Mouse (Mus musculus) neural tube, embryonic 14.5 days (tissue): ENCODE measurements around the gene Raver2. TPM values are rescaled to one million over a fixed set of nuclear protein-coding genes. Genes with fewer than 3 reads are reported as not detected.

ENCODE experiments used
- ATAC-seq: fragments of 200-750 bp; cut with Nextera tagmentation; 2 replicates; pipeline ENCODE4 v1.8.0; 2017; ENCODE audit warnings: low read depth, mild to moderate bottlenecking, moderate TSS enrichment, moderate library complexity
- H3K27ac ChIP-seq: fragments of 300-500 bp; sonication (generic); 2 replicates; pipeline ENCODE4 v1.5.1; 2014; ENCODE audit warnings: low read depth, mild to moderate bottlenecking, control low read depth, low read length, moderate library complexity, mixed read lengths
- H3K27me3 ChIP-seq: fragments of 300-500 bp; sonication (generic); 2 replicates; pipeline ENCODE4 v1.6.1; 2014; ENCODE audit warnings: low read length; ENCODE audit not compliant: control insufficient read depth, insufficient read depth
- H3K36me3 ChIP-seq: fragments of 300-500 bp; sonication (generic); 2 replicates; pipeline ENCODE4 v1.6.1; 2014; ENCODE audit warnings: low read length, mixed read lengths; ENCODE audit not compliant: control insufficient read depth, insufficient read depth
- H3K4me1 ChIP-seq: fragments of 300-500 bp; sonication (generic); 2 replicates; pipeline ENCODE4 v1.6.1; 2014; ENCODE audit warnings: low read length; ENCODE audit not compliant: control insufficient read depth, insufficient read depth
- H3K4me2 ChIP-seq: fragments of 300-500 bp; sonication (generic); 2 replicates; pipeline ENCODE4 v1.6.1; 2014; ENCODE audit warnings: mild to moderate bottlenecking, low read depth, low read length, control low read depth
- H3K4me3 ChIP-seq: fragments of 300-500 bp; sonication (generic); 2 replicates; pipeline ENCODE4 v1.5.1; 2014; ENCODE audit warnings: low read depth, low read length, control low read depth, mixed read lengths
- H3K9ac ChIP-seq: fragments of 300-500 bp; sonication (generic); replicated peaks from 2 replicates; pipeline ENCODE4 v1.6.1; 2014; ENCODE audit warnings: low read depth, mild to moderate bottlenecking, control low read depth, low read length, mixed read lengths
- H3K9me3 ChIP-seq: fragments of 300-500 bp; sonication (generic); 2 replicates; pipeline ENCODE4 v1.6.1; 2016; ENCODE audit warnings: low read length; ENCODE audit not compliant: control insufficient read depth
- WGBS: fragments of 180-500 bp; shearing (Covaris S2); extraction: QIAGEN DNeasy Blood & Tissue Kit; methylation state at CpG from one replicate; pipeline ENCODE4 v1.1.7; 2014; 5-methylcytosine and 5-hydroxymethylcytosine counted together
- polyA plus RNA-seq: library from polyadenylated mRNA; unstranded; fragments of >200 nt; fragmentation: Nextera tagmentation; extraction: Ambion mirVana; gene quantifications from 2 replicates; pipeline ENCODE4 v1.2.1, GENCODE M21; 2014

The Raver2 gene
- polyA plus RNA-seq, 1 experiment from 2014 or later = 7.1 TPM

DNA sequence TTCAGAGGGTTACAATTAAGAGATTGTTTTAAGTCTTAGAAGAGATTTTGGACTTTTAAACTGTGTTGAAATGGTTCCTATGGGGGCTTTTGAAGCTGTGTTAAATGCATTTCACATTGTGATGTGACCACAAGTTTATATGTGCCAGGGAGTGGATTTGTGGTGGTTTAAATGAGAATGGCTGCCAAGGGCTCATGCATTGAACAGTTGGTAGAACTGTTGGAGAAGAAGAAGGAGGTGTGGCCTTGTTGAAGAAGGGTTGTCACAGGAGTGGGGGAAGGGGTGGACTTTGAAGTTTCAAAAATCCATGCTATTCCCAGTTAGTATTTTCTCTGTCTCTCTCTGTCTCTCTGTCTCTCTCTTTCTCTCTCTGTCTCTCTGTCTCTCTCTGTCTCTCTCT, 24.6 kb upstream of the Raver2 start:
- no peak overlapping the region for H3K9ac ChIP-seq
- H3K4me1 ChIP-seq = no peaks in the 10 kb centered on the region
- no peaks in the 10 kb centered on the region for H3K9me3 ChIP-seq
- H3K36me3 ChIP-seq = no peaks in the 10 kb centered on the region
- ATAC-seq = no peak
- no peaks in the 10 kb centered on the region for H3K27me3 ChIP-seq
- no peak overlapping the region for H3K4me3 ChIP-seq
- H3K27ac ChIP-seq = no peak overlapping the region
- no peak overlapping the region for H3K4me2 ChIP-seq

DNA sequence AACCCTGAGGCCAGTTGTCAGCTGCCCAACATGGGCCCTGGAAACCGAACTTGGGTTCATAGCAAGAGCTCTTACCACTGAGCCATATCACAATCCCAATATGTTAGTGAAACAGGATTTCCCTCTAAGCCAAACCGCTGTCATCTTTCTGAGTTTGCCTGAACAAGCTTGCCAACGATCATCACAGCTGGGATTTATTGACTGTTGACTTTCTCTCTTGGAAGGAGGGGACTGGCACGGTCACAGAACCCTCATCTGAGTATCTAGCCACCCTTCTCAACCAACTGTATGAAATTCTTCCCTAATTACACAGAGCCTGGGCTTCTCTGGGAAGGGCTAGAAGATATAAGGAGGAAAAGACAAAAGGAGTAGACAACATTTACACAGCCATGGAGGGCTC, 22.2 kb upstream of the Raver2 start:
- no peak overlapping the region for H3K9ac ChIP-seq
- no peaks in the 10 kb centered on the region for H3K4me1 ChIP-seq
- 84% methylated on average over 4 of the region's 4 CpGs for WGBS
- H3K4me3 ChIP-seq = no peak overlapping the region
- H3K9me3 ChIP-seq = no peaks in the 10 kb centered on the region
- H3K27ac ChIP-seq = no peak overlapping the region
- H3K36me3 ChIP-seq = no peaks in the 10 kb centered on the region
- no peak overlapping the region for H3K4me2 ChIP-seq
- ATAC-seq = no peak
- H3K27me3 ChIP-seq = no peaks in the 10 kb centered on the region

- H3K27ac ChIP-seq = no peak overlapping the region
- no peak overlapping the region for H3K4me2 ChIP-seq
- no peak for ATAC-seq
- H3K36me3 ChIP-seq = no peaks in the 10 kb centered on the region
- no peak overlapping the region for H3K4me3 ChIP-seq
- WGBS = 67% methylated on average over 2 of the region's 2 CpGs
- no peak overlapping the region for H3K9ac ChIP-seq
- no peaks in the 10 kb centered on the region for H3K27me3 ChIP-seq
- H3K4me1 ChIP-seq = no peaks in the 10 kb centered on the region
- H3K9me3 ChIP-seq = no peaks in the 10 kb centered on the region
Observed at GRCm38 (mm10) chr4:101062146-101062545, 6.6 kb upstream of the Raver2 start.

DNA sequence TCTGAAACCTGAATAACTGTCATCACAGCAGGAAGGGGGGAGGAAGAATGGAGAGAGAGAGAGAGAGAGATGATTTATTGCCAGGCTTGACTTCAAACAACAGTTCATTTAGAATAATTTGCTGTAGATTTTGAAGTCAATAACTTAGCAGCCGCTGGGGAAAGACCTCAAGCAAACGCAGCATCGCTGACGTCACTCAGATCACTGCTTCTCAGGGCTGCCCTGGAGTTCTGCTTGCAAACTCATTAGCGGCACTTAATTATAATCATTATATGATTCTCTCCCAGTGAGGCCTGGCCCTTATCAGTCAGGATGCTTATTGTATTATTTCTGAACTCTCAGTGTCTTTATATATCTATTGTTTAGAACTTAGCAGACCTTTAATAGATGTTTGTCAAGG, 2.4 kb upstream of the Raver2 start:
- Histone ChIP-seq H3K9ac (no peak overlapping the region), H3K27ac (no peak overlapping the region), H3K4me3 (no peak overlapping the region), H3K27me3 (peaks cover 3% of the 10 kb centered on the region; the same call in 1 of the 2 replicates), H3K4me2 (no peak overlapping the region), H3K4me1 (no peaks in the 10 kb centered on the region; the same call in 1 of the 2 replicates), H3K36me3 (no peaks in the 10 kb centered on the region), H3K9me3 (no peaks in the 10 kb centered on the region)
- ATAC-seq = no peak
- 43% methylated on average over 5 of the region's 5 CpGs for WGBS

GRCm38 (mm10) chr4:101069154-101069971, 580 bp downstream of the Raver2 start:
- ATAC-seq = peak; percentile 72
- Histone ChIP-seq H3K36me3 (no peaks in the 10 kb centered on the region), H3K9me3 (no peaks in the 10 kb centered on the region), H3K4me2 (peak overlapping the region; percentile 95), H3K27ac (no peak overlapping the region; the same call in 1 of the 2 replicates), H3K4me1 (no peaks in the 10 kb centered on the region; the same call in 1 of the 2 replicates), H3K27me3 (peaks cover 3% of the 10 kb centered on the region; the same call in 1 of the 2 replicates), H3K4me3 (peak overlapping the region; percentile 75), H3K9ac (peak overlapping the region; percentile 72)
- WGBS = under 1% methylated on average over 55 of the region's 55 CpGs

DNA sequence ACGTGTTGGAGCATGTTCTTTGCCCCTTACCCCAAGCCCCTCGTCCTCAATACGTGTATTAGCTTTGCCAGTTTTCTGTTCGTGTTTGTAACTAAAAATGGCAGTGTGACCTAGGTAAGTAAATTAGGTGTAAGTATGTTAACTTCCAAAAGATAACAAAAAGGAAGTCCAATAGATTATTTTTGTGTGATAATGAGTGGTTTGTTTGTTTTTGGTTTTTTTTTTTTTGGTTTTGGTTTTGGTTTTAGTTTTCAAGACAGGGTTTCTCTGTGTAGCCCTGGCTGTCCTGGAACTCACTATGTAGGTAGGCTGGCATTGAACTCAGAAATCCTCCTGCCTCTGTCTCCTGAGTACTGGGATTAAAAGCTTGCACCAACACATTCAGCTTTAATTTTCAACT, 2.8 kb downstream of the Raver2 start:
- no peaks in the 10 kb centered on the region for H3K9me3 ChIP-seq
- no peak for ATAC-seq
- 88% methylated on average over 4 of the region's 4 CpGs for WGBS
- no peaks in the 10 kb centered on the region; the same call in 1 of the 2 replicates for H3K4me1 ChIP-seq
- H3K4me3 ChIP-seq = no peak overlapping the region
- H3K27me3 ChIP-seq = peaks cover 3% of the 10 kb centered on the region; the same call in 1 of the 2 replicates
- no peak overlapping the region for H3K9ac ChIP-seq
- no peak overlapping the region for H3K27ac ChIP-seq
- H3K36me3 ChIP-seq = no peaks in the 10 kb centered on the region
- no peak overlapping the region for H3K4me2 ChIP-seq

DNA sequence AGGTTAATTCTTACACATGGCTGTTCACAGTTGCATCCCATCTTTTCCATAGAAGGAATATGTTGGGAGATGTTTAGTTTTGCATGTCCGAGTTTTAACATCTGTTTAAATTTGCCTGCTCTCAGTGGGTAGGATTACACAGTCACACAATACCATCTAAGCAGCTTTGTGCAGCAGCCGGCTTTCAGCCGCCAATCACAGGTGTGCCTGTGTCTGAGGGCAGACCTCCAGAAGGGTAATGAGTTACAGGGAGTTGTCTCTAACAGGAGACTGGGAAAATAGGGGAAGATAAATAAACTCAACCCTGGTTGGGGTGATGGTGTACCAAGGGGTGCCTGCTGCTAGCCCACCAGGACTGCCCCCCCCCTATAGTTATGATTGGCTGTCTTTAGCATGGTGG, 7.6 kb downstream of the Raver2 start:
- H3K4me1 ChIP-seq = no peaks in the 10 kb centered on the region
- no peak for ATAC-seq
- WGBS = 80% methylated on average over 3 of the region's 3 CpGs
- H3K4me2 ChIP-seq = no peak overlapping the region
- H3K27me3 ChIP-seq = no peaks in the 10 kb centered on the region
- H3K4me3 ChIP-seq = no peak overlapping the region
- H3K9me3 ChIP-seq = no peaks in the 10 kb centered on the region
- no peak overlapping the region for H3K9ac ChIP-seq
- no peaks in the 10 kb centered on the region for H3K36me3 ChIP-seq
- no peak overlapping the region for H3K27ac ChIP-seq

DNA sequence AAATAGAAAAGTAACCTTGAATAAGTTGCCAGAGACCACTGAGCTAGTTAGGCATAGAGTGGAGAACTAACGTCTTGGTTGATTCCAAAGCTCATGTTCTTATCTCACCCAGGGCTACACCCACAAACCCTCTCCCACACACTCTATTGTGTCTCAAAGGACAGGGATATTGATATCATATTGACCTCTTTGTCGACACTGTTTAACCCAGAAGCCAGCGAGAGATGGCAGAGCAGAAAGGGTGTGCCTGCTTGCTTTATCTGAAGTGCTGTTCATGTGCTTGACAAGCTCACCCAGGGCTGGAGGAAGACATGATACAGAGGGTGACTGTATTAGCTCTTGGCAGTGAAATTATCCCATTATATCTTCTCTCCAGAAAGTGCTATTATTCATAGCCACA, 11.2 kb downstream of the Raver2 start:
- Histone ChIP-seq H3K9ac (no peak overlapping the region), H3K27me3 (no peaks in the 10 kb centered on the region), H3K4me1 (peaks cover 4% of the 10 kb centered on the region; the same call in 1 of the 2 replicates), H3K27ac (no peak overlapping the region), H3K4me3 (no peak overlapping the region), H3K9me3 (no peaks in the 10 kb centered on the region), H3K4me2 (no peak overlapping the region), H3K36me3 (no peaks in the 10 kb centered on the region)
- WGBS = 83% methylated on average over 3 of the region's 3 CpGs
- ATAC-seq = no peak

DNA sequence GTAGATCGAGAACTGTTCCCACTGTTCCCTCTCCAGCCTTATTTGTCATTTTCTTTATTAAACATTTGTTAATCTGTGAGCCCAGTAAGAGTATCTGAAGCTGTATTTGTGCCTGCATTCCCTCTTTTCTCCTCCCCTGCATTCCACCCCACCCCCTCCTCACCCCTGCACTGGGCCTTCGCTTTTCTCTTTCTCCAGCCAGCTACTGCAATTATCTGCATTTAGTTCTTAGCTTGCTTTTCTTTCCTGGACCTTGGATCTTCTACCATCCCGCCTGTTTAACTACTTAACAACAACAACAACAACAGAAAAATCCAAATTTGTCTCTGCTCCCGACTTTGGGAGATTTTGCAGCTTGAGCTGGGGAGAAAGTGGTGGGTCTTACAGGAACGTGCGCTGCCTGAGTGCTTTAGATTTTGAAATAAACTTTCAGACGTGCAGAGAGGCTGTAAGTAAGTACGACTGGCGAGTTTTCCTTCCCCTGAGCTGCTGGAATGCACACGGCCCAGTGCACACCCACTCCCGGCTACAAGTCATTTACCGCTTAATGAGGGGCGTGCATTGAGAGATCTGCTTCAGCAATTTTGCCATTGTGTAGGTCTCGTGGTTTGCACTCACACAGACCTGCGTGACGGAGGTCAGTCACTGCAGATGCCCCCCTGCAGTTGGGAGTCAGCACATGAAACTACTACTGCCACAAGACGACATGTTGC, 13.5 kb downstream of the Raver2 start:
- H3K4me2 ChIP-seq = no peak overlapping the region
- H3K27ac ChIP-seq = 0 out of 2 replicates have a peak overlapping the region, but pooled peaks have one; percentile 3
- WGBS = 15% methylated on average over 17 of the region's 17 CpGs

More for the DNA sequence above, 13.5 kb downstream of the Raver2 start:
- Histone ChIP-seq H3K27me3 (no peaks in the 10 kb centered on the region), H3K9me3 (no peaks in the 10 kb centered on the region), H3K4me3 (no peak overlapping the region), H3K36me3 (no peaks in the 10 kb centered on the region), H3K9ac (no peak overlapping the region), H3K4me1 (peaks cover 4% of the 10 kb centered on the region; the same call in 1 of the 2 replicates)
- ATAC-seq = peak; percentile 79
